Mouse (Mus musculus) v-Abl transformed pro-B cells (cell line): Measurements from ENCODE around the gene Rtf1.
"Not testable (repeated sequence)": the region's sequence is repeated elsewhere in the genome, so short reads cannot be mapped to it uniquely, and the experiment has no call there.

Source experiments
- in situ Hi-C, 2 experiments: fragments of 400-800 bp; cut with MboI; formaldehyde crosslinking; loops; one replicate each; pipeline ENCODE4 v1.15.1; 2025; ENCODE audit not compliant: unreplicated experiment in 2 of 2

Rtf1 gene

DNA sequence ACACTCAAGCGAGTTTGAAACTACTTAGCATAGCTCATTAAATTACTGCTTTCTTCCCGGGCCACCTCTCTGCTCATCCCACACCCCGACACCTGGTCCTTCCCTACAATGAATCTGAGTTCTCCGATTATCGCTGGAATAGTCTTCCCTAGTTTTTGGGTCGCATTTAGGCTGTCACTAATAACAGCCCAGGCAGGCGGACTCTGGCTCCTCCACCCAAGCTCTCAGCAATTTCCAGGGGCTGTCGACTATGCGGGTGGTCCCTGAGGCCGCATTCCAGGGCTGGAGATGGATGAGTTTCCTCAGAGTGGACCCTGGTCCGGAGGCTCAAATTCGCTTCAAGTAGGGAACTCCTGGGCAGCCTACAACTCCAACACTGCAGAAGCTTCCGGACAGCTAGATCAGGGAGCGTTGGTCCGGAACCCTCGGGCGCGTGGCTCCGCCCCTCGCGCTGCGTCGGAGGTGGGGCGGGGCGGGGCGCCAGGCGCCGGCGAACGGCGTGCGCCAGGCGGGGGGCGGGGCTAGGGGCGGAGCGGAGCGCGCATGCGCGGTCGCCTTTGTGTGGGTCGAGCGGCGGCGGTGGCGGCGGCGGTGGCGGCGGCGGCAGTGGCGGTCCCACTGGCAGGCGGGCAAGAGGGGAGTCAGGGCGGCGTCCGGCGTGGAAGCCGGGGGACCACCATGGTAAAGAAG, at the start of gene Rtf1:
Gene Rtf1 (plus strand): TSS at position 544 of the 690 bp plus-strand sequence.
- in situ Hi-C loops, result no loop called here

DNA sequence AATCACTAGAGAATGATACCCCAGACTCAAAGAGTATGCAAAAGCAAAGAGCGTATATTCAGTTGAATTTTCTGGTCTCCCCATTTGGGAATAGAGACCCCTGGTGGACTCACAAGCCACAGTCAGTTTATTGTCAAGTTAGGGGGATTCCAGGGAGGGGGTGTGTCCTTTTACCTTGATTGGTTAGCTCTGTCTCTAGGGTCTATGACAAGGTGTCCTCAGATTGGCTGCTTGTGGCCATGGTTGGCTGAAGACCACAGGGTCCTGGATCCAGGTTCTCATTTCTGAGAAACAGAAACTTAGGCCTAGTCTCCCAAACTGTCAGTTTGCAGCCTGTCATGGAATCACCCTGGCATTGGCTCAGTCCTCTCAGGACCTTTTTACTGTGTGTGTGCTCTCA, 38.1 kb upstream of the Rtf1 start:
- in situ Hi-C loops, result no loop called here

- in situ Hi-C loops, result no loop called here
Observed at GRCm38 (mm10) chr2:119641214-119641912, 33.5 kb upstream of the Rtf1 start.

- in situ Hi-C loops, result no loop called here
Observed at GRCm38 (mm10) chr2:119644254-119644653, 30.6 kb upstream of the Rtf1 start.

- in situ Hi-C loops, result no loop called here
Observed at GRCm38 (mm10) chr2:119662220-119663182, 12.4 kb upstream of the Rtf1 start, which contains the start of gene Ndufaf1. Ndufaf1 (minus strand) TSS chr2:119662827.

DNA sequence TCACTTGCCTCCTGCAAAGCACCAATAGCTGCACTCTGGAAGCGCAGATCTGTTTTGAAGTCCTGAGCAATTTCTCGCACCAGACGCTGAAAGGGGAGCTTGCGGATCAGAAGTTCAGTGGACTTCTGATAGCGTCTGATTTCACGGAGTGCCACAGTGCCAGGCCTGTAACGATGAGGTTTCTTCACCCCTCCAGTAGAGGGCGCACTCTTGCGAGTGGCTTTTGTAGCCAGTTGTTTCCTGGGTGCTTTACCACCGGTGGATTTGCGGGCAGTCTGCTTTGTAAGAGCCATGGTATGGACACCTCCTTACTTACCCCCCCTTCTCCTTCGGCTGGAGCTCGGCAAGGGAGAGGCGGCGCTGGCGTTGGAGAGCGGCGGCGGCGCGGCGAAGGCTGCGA, 9.1 kb upstream of the Rtf1 start:
- in situ Hi-C loops, result not testable (repeated sequence)

DNA sequence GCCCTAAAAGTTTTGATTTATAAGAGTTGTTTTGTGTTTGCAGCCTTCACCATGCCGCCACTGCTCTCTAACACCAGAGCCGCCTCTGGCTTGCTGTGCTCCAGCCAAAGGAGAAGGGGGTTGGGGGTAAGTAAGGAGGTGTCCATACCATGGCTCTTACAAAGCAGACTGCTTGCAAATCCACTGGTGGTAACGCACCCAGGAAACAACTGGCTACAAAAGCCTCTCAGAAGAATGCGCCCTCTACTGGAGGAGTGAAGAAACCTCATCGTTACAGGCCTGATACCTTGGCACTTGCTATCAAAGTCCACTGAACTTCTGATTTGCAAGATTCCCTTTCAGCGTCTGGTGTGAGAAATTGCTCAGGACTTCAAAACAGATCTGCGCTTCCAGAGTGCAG, 5.9 kb upstream of the Rtf1 start:
- in situ Hi-C loops, result no loop called here

DNA sequence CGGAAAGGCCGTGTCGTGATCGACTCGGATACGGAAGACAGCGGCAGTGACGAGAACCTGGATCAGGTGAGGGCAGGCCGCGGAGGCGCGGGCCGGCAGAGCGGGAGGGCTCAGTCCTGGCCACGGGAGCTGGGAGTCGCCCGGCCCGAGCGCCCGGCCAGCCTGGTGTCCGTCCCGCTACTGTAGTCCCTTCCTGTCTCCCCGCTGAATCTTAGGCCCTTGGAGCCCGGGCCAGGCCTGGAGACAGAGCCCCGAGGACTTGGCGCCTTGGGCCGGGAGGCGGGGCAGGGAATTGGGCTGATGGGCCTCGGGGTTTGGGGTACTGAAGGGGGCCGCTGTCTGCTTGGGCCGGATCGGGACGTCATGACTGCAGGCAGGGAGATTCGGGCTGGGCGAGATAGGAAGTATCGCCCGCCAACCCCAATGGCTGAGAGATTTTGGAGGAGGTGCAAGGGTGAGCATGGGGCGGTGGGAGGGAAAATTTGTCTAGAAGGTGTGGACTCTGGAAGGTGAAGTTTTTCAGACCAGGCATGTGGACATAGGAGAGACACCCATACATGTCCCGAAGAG, 432 bp downstream of the Rtf1 start:
- in situ Hi-C loops, result no loop called here

GRCm38 (mm10) chr2:119675831-119676230, 963 bp downstream of the Rtf1 start:
- in situ Hi-C loops, result no loop called here

- in situ Hi-C loops, result no loop called here
Observed at GRCm38 (mm10) chr2:119683706-119684105, 8.8 kb downstream of the Rtf1 start.

- in situ Hi-C loops, result loop anchor here (5.0 to 10.0 kb wide), 3 partner anchors 93 to 315 kb away; partner anchors contain the start of gene Rpap1 (in 2 of the 2)
Observed at GRCm38 (mm10) chr2:119692003-119692701, 17.3 kb downstream of the Rtf1 start.

DNA sequence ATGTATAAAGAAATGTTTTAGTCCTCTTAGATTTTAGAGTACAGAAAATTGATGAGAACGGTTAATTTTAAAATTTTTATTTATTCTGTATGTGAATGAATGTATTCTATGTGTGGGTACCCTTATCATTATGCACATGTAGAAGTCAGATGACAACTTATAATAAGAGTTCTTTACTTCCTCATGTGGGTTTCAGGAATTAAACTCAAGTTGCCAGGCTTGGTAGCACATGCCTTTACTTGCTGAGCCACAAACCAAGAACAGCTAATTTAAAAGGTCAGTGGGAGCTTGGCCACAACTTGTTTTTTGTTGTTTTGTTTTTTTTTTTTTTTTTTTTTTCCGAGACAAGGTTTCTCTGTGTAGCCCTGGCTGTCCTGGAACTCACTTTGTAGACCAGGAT, 20.0 kb downstream of the Rtf1 start:
- in situ Hi-C loops, result loop anchor here (5.0 to 10.0 kb wide), 3 partner anchors 90 to 312 kb away; partner anchors contain the start of gene Rpap1 (in 2 of the 2)

GRCm38 (mm10) chr2:119696111-119696510, 21.2 kb downstream of the Rtf1 start:
- in situ Hi-C loops, result loop anchor here in 1 of 2 experiments (10.0 kb wide), 1 partner anchor 89 kb away; the partner anchor contains the start of gene Rpap1

DNA sequence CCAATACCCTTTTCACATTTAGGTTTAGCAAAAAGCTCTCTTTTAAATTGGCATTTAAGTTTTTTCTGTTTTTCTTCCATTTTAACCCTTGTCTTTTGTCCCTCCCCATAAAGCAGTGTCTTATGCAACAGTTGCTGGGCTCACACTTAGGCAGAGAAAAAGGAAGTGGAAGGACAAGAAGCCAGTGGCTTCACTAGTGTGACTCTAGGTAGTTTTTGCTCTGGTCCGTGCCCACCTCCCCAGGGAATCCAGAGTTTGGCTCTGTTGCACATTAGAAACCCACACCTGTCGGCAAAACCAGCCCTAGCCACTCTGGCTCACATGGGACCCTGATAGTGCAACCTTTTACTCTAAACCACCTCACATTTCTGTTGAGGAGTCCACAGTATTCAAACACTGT, 23.6 kb downstream of the Rtf1 start:
- in situ Hi-C loops, result loop anchor here in 1 of 2 experiments (10.0 kb wide), 1 partner anchor 86 kb away; the partner anchor contains the start of gene Rpap1

GRCm38 (mm10) chr2:119699962-119700361, 25.1 kb downstream of the Rtf1 start:
- in situ Hi-C loops, result loop anchor here in 1 of 2 experiments (10.0 kb wide), 1 partner anchor 85 kb away; the partner anchor contains the start of gene Rpap1

DNA sequence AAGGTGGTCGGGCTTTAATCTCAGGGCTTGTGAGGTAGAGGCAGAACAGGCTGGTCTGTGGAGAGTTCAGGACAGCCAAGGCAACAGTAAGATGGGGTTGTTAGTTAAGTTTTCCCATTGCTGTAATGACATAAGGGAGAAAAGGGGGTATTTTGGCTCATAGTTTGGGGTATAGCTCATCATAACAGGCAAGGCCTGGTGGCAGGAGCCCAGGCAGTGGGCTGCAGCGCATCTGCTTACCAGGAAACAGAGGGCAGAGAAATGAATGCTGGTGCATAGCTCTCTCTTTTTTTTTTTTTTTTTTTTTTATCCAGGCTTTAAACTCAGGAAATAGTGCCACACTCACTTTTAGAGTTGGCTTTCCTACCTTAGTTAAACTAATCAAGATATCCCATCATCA, 28.3 kb downstream of the Rtf1 start:
- in situ Hi-C loops, result no loop called here

GRCm38 (mm10) chr2:119707676-119708075, 32.8 kb downstream of the Rtf1 start:
- in situ Hi-C loops, result no loop called here

DNA sequence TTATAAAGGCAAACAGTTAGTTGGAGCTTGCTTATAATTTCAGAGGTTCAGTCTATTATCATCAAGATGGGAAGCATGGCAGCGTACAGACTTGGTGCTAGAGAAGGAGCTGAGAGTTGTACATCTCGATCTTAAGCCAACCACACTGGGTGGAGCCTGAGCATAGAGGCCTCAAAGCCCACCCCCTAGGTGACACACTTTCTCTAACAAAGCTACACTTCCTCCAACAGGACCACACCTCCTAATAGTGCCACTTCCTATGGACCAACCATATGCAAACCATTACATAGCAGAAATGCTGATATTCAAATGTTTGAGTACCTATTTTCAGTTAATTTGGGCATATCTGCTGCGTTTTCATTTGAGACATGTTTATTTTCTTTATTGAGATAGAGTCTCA, 35.1 kb downstream of the Rtf1 start:
- in situ Hi-C loops, result no loop called here

DNA sequence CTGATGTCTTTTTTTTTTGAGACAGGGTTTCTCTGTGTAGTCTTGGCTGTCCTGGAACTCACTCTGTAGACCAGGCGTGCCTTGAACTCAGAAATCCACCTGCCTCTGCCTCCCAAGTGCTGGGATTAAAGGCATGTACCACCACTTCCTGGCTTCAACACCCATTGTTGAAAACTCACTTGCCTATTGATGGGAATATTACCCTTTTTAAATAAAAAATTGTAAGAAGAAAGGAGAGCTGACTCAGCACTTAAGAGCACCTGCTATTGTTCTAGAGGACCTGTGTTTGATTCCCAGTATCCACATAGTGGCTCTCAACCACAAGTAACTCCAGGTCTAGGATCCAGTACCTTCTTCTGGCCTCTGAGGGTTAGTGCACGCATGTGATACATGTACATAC, 41.0 kb downstream of the Rtf1 start:
- in situ Hi-C loops, result not testable (repeated sequence)

DNA sequence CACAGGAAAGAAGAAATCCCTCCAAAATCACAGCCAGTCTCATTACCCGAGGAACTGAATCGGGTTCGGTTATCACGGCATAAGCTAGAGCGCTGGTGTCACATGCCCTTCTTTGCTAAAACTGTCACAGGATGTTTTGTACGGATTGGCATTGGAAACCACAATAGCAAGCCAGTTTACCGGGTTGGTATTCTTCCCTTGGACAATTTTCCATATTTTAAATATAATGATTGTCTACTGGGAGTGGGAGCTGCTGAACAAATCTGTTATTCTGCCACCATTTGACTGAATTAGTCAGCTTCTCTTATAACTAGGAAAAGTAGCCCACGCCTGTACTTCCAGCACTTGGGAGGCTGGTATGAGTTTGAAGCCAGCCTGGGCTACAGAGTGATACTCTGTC, 46.2 kb downstream of the Rtf1 start:
- in situ Hi-C loops, result no loop called here
